Mouse (Mus musculus) CH12.LX (cell line): Measurements from ENCODE around the gene Palm2. TPM values are rescaled to one million over a fixed set of nuclear protein-coding genes. Genes with fewer than 3 reads are reported as not detected.

Experiments
- DNase-seq: peaks from one replicate; pipeline ENCODE4 v3.0.0-alpha.2; 2013; ENCODE audit errors: extremely low read depth
- H3K27ac ChIP-seq: 2 replicates; pipeline ENCODE4 v1.5.1; 2012; ENCODE audit warnings: low read depth, mild to moderate bottlenecking, control low read depth, moderate library complexity; ENCODE audit not compliant: insufficient read depth
- H3K27me3 ChIP-seq: replicated peaks from 2 replicates; pipeline ENCODE3; 2012; ENCODE audit warnings: inconsistent platforms
- H3K36me3 ChIP-seq, 2 experiments: replicated peaks in 1 of 2; 2 replicates each; pipeline versions ENCODE3 to v1.6.1; 2012; ENCODE audit warnings: inconsistent platforms in 1 of 2, low read length in 1 of 2, mild to moderate bottlenecking in 1 of 2, mixed read lengths in 1 of 2, moderate library complexity in 1 of 2; ENCODE audit not compliant: control insufficient read depth in 1 of 2, insufficient read depth in 1 of 2
- H3K4me1 ChIP-seq, 2 experiments: 2 replicates each; pipeline ENCODE4 v1.6.1; 2012; ENCODE audit warnings: inconsistent platforms in 1 of 2, moderate library complexity in 1 of 2; ENCODE audit not compliant: insufficient read depth in 2 of 2, control insufficient read depth in 1 of 2
- H3K4me2 ChIP-seq: 2 replicates; pipeline ENCODE4 v1.6.1; 2012; ENCODE audit warnings: low read depth, mild to moderate bottlenecking, control low read depth; ENCODE audit not compliant: poor library complexity, insufficient read depth, severe bottlenecking
- H3K4me3 ChIP-seq, 3 experiments: fragments of 150-350 bp in 1 of 3; sonication (generic) in 1 of 3; replicated peaks in 1 of 3; 2 replicates each; pipeline versions ENCODE3 to v1.5.1; 2011 to 2012; ENCODE audit warnings: low read depth in 2 of 3, low read length in 2 of 3, mild to moderate bottlenecking in 2 of 3, moderate library complexity in 2 of 3, control low read depth in 1 of 3, improper control_type of control experiment in 1 of 3, inconsistent platforms in 1 of 3, mixed read lengths in 1 of 3; ENCODE audit not compliant: poor library complexity in 1 of 3
- H3K79me2 ChIP-seq: replicated peaks from 2 replicates; pipeline ENCODE4 v1.6.1; 2012; ENCODE audit warnings: mild to moderate bottlenecking, moderate library complexity; ENCODE audit not compliant: control insufficient read depth, poor library complexity, insufficient read depth, severe bottlenecking; ENCODE audit errors: extremely low read depth
- H3K9ac ChIP-seq: 2 replicates; pipeline ENCODE4 v1.6.1; 2012; ENCODE audit warnings: low read depth, mild to moderate bottlenecking, control low read depth, moderate library complexity; ENCODE audit not compliant: insufficient read depth
- H3K9me3 ChIP-seq: replicated peaks from 2 replicates; pipeline ENCODE3; 2012; ENCODE audit warnings: low read length, inconsistent platforms, mixed read lengths
- CHD1 ChIP-seq: IDR thresholded peaks from 2 replicates; pipeline ENCODE4 v1.6.1; 2012; ENCODE audit warnings: low read depth, low read length, improper control_type of control experiment, inconsistent platforms
- CTCF ChIP-seq, 2 experiments: IDR thresholded peaks in 1 of 2; conservative IDR thresholded peaks in 1 of 2; 2 replicates each; pipeline ENCODE4 v1.5.1; 2011 to 2012; ENCODE audit warnings: low read depth in 2 of 2, low read length in 2 of 2, improper control_type of control experiment in 1 of 2, inconsistent platforms in 1 of 2, mild to moderate bottlenecking in 1 of 2, moderate library complexity in 1 of 2
- E2F4 ChIP-seq: IDR thresholded peaks from 2 replicates; pipeline ENCODE4 v1.6.1; 2011; ENCODE audit warnings: low read depth, low read length, improper control_type of control experiment; ENCODE audit not compliant: insufficient replicate concordance
- ELF1 ChIP-seq: IDR thresholded peaks from 2 replicates; pipeline ENCODE4 v1.6.1; 2014; ENCODE audit warnings: low read depth, mild to moderate bottlenecking, inconsistent platforms, low read length, improper control_type of control experiment
- GABPA ChIP-seq: IDR thresholded peaks from 2 replicates; pipeline ENCODE4 v1.6.1; 2012; ENCODE audit warnings: low read depth, low read length, improper control_type of control experiment, inconsistent platforms; ENCODE audit not compliant: insufficient replicate concordance
- JUND ChIP-seq: conservative IDR thresholded peaks from 2 replicates; pipeline ENCODE4 v1.6.1; 2011; ENCODE audit warnings: low read depth, low read length, improper control_type of control experiment
- MAFK ChIP-seq: IDR thresholded peaks from 2 replicates; pipeline ENCODE4 v1.6.1; 2011; ENCODE audit warnings: low read length, improper control_type of control experiment; ENCODE audit not compliant: insufficient replicate concordance
- MAZ ChIP-seq: IDR thresholded peaks from 2 replicates; pipeline ENCODE4 v1.6.1; 2012; ENCODE audit warnings: low read depth, mild to moderate bottlenecking, inconsistent platforms, low read length, improper control_type of control experiment, moderate library complexity
- MYC ChIP-seq: IDR thresholded peaks from 2 replicates; pipeline ENCODE4 v1.6.1; 2011; ENCODE audit warnings: low read depth, mild to moderate bottlenecking, improper control_type of control experiment, low read length
- NELFE ChIP-seq: IDR thresholded peaks from 2 replicates; pipeline ENCODE4 v1.6.1; 2011; ENCODE audit warnings: low read depth, low read length, improper control_type of control experiment
- NRF1 ChIP-seq: IDR thresholded peaks from 2 replicates; pipeline ENCODE4 v1.6.1; 2014; ENCODE audit warnings: low read depth, mild to moderate bottlenecking, inconsistent platforms, low read length, improper control_type of control experiment, moderate library complexity
- RAD21 ChIP-seq: IDR thresholded peaks from 2 replicates; pipeline ENCODE4 v1.6.1; 2011; ENCODE audit warnings: low read depth, mild to moderate bottlenecking, low read length, improper control_type of control experiment, moderate library complexity
- SIN3A ChIP-seq: IDR thresholded peaks from 2 replicates; pipeline ENCODE4 v1.6.1; 2012; ENCODE audit warnings: low read length, improper control_type of control experiment, inconsistent platforms
- SMC3 ChIP-seq: IDR thresholded peaks from 2 replicates; pipeline ENCODE4 v1.6.1; 2011; ENCODE audit warnings: low read depth, low read length, improper control_type of control experiment
- TCF12 ChIP-seq: IDR thresholded peaks from 2 replicates; pipeline ENCODE4 v1.6.1; 2014; ENCODE audit warnings: low read depth, mild to moderate bottlenecking, inconsistent platforms, low read length, improper control_type of control experiment
- ZC3H11A ChIP-seq: IDR thresholded peaks from 2 replicates; pipeline ENCODE4 v1.6.1; 2012; ENCODE audit warnings: low read depth, mild to moderate bottlenecking, inconsistent platforms, low read length, improper control_type of control experiment
- ZKSCAN1 ChIP-seq: IDR thresholded peaks from 2 replicates; pipeline ENCODE4 v1.6.1; 2012; ENCODE audit warnings: low read depth, inconsistent platforms, low read length, improper control_type of control experiment, borderline replicate concordance
- ZNF384 ChIP-seq: IDR thresholded peaks from 2 replicates; pipeline ENCODE4 v1.6.1; 2012; ENCODE audit warnings: low read depth, low read length, improper control_type of control experiment, inconsistent platforms
- dilution Hi-C: fragments of 300-500 bp; cut with MboI; formaldehyde crosslinking; loops from 2 replicates; pipeline ENCODE4 v1.14.3; 2020; ENCODE audit warnings: low sequenced_read_pairs; ENCODE audit not compliant: extremely low pct_unique_long_range_greater_than_20kb, extremely low pct_ligation_motif_present
- in situ Hi-C: fragments of 300-500 bp; cut with MboI; formaldehyde crosslinking; loops from 3 replicates; pipeline ENCODE4 v1.14.3; 2019; ENCODE audit warnings: low sequenced_read_pairs, low pct_ligation_motif_present, low pct_unique_long_range_greater_than_20kb, mixed read lengths
- polyA plus RNA-seq: library from polyadenylated mRNA; unstranded; fragments of >175 nt; gene quantifications from 2 replicates; pipeline ENCODE4 v1.2.1, GENCODE M21; 2012; ENCODE audit warnings: low read depth; ENCODE audit not compliant: insufficient read length
- total RNA-seq, 2 experiments: library from RNA; depleted of rRNA; stranded (reverse); fragments of 300-350 nt in 1 of 2; fragments of >200 nt in 1 of 2; gene quantifications; 2 replicates each; pipeline ENCODE4 v1.2.3; 2012 to 2014

Gene Palm2
- total and polyA plus RNA-seq, 3 experiments: not detected

DNA sequence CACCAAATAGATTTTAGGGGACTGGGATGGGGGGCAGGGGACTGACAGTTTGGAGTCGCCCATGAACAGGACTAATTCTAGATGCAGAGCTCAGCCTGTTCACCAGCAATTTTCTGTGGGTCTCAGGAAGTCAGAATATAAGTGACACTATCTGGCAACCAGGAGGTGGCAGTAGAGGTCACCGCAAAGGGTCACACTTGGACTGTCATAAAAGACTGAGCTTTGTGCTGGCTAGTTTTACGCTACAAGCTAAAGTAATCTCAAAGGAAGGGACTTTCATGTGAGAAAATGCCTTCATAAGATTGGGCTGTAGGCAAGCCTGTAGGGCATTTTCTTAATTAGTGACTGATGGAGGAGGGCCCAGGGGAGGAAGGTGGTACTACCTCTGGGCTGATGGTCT, 17.8 kb downstream of the Palm2 start:
- Histone ChIP-seq H3K9ac (no peak overlapping the region), H3K9me3 (no peaks in the 10 kb centered on the region), H3K27ac (no peak overlapping the region), H3K27me3 (no peaks in the 10 kb centered on the region), H3K79me2 (no peaks in the 10 kb centered on the region), H3K4me3 (no peak overlapping the region), H3K4me2 (no peak overlapping the region), H3K36me3 (no peaks in the 10 kb centered on the region), H3K4me1 (no peaks in the 10 kb centered on the region)
- in situ Hi-C loops (loop anchor here (25.0 kb wide), 1 partner anchor 160 kb away; no protein-coding TSS in a partner anchor), dilution Hi-C loops (no loop called here)
- peak; percentile 64 for DNase-seq
- TF ChIP-seq CHD1: no peak
- no peak for TF ChIP-seq NELFE
- peak; percentile 67 to 77 for TF ChIP-seq CTCF (conservative IDR thresholded peaks at IDR 0.05 in 1 of 2, IDR thresholded peaks at IDR 0.05 in 1 of 2; ENCODE audit: low read depth in 2 of 2, low read length in 2 of 2)
- no peak for TF ChIP-seq SIN3A
- peak; percentile 58 for TF ChIP-seq RAD21
- peak; percentile 66 for TF ChIP-seq SMC3
- no peak for TF ChIP-seq E2F4

DNA sequence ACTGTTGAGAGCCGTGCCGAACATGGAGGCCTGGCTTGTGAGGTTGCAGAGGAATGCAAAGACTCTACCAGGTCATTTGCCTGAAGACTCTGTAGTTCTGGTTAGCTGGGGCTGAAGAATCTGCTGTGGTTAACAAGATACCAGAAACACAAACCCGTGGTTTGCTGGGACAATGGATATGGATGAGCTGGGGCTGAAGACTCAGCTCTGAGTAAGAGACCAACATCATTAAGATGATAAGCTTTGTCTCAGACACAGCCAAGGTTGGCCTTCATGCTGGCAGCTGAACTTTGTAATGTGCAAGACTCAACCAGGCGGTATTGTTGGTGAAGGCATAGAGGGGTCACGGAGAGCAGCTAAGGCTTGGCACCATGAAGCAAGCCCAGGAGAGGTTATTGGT, 18.6 kb downstream of the Palm2 start:
- no peaks in the 10 kb centered on the region for H3K79me2 ChIP-seq
- dilution Hi-C loops: no loop called here
- H3K9ac ChIP-seq: no peak overlapping the region
- in situ Hi-C loops: loop anchor here (25.0 kb wide), 1 partner anchor 160 kb away; no protein-coding TSS in a partner anchor
- no peak for DNase-seq
- H3K4me1 ChIP-seq: no peaks in the 10 kb centered on the region
- no peak overlapping the region for H3K27ac ChIP-seq
- no peaks in the 10 kb centered on the region for H3K9me3 ChIP-seq
- H3K36me3 ChIP-seq: no peaks in the 10 kb centered on the region
- no peaks in the 10 kb centered on the region for H3K27me3 ChIP-seq
- H3K4me2 ChIP-seq: no peak overlapping the region
- H3K4me3 ChIP-seq: no peak overlapping the region
- TF ChIP-seq CHD1 (no peak), NRF1 (no peak), MAFK (no peak), TCF12 (no peak), ELF1 (no peak), RAD21 (no peak), E2F4 (no peak), NELFE (no peak), ZNF384 (no peak), ZKSCAN1 (no peak), MYC (no peak), JUND (no peak), GABPA (no peak), SIN3A (no peak), MAZ (no peak), ZC3H11A (no peak)
